Mouse (Mus musculus) right cerebral cortex, adult 18-20 months (tissue): ENCODE data around the gene Pla2g4c.
"Not testable (repeated sequence)": the region's sequence is repeated elsewhere in the genome, so short reads cannot be mapped to it uniquely, and the experiment has no call there.

Source experiments
- DNase-seq: peaks from one replicate; pipeline ENCODE4 v3.0.0; 2022; ENCODE audit warnings: mixed read lengths

The Pla2g4c gene

GRCm38 (mm10) chr7:13324316-13324715, at the start of gene Pla2g4c:
Pla2g4c (plus strand) TSS chr7:13324655.
- DNase-seq: no peak

GRCm38 (mm10) chr7:13277081-13277480, 47.4 kb upstream of the Pla2g4c start, which contains the start of gene Lig1:
Lig1 (plus strand) TSS chr7:13277283.
- DNase-seq: peak; percentile 2

GRCm38 (mm10) chr7:13277833-13278232, 46.6 kb upstream of the Pla2g4c start:
- no peak for DNase-seq

DNA sequence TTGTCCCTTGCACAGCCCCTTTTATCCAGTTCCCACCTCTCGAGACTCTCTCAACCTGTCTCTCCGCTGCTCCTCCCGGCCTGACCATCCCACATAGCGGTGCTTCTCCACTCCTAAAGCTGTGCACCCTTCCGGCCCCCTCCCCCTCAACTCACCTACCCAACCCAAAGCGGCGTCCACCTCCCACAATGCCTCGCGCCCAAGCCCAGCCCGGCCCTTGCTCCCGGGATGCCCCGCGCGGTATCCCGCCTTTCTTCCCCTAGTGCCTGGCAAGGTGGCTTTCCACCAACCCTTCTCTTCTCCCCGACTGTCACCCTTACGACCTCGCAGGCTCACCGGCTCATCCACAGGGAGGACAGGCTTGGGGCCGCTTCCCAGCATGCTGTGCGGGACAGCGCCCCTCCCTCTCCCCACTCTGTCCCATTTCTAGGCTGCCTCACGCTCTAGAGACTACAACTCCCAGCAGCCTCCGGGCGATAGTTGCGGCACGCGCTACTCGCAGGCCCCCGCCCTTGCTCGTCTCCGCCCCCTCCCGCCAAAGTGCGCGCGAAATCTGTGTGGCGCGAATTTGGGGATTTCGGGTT, 46.1 kb upstream of the Pla2g4c start, which contains the start of gene Zswim9:
Zswim9 (minus strand) TSS at position 414 of the 584 bp plus-strand sequence.
- DNase-seq: peak; percentile 95

DNA sequence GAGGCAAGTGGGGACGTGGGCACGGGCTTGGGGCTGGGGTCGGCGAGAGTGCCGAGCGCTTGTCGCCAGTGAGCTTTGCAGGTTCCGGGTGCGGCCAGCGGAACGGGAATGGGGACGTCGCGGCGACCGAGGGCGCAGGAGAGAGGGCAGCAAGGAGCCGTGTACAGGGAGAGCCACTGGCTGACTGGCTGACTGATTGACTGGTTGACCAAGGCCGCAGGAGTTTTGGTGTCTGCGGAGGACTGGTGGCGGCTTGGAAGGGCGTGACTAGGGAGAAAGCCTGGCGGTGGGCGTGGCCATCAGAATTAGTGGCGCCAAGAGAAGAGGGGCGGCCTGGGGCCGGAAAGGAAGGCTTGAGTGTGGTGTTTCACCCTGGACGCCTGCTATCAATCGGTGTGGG, 45.5 kb upstream of the Pla2g4c start:
- DNase-seq: not testable (repeated sequence)

DNA sequence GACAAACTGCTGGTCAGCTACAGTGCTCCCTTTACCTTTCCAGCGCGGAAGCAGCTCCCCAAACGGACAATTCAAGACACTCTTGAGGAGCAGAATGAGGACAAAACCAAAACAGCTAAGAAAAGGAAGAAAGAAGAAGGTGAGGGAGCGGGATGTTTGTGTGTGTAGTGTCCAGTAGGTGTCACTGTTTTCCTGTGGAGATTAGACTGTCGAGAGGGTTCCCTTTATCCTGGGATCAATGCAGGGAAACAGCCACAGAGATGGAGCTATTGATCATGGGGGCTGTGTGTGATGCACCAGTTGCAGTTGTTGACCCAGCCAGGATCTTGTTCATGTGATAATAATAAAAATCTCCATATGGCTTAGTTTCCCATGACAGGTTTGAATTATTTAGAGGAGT, 35.8 kb upstream of the Pla2g4c start:
- peak; percentile 10 for DNase-seq

DNA sequence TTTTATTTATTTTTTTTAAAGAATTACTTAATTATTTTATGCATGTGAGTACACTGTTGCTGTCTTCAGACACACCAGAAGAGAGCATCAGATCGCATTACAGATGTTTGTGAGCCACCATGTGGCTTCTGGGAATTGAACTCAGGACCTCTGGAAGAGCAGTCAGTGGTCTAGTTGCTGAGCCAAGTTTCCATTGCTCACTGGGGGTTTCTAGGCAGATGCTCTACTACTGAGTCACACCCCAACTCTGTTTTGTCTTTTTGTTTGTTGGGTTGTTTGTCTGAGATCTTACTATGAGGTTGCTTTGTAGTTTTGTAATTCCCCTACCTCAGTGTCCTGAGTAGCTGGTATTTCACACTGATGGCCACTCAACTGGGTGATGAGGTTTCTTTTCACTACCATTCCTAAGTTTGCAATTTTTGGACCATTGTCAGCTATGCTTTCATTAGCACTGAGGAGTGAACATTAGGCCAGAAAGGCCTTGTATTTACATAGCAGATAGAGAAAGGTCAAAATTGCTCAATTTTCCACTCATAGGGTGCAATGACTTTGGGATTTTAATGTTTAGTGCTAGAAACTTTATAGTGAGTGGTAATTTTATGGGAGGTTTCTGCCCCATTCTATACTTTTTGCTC, 34.3 kb upstream of the Pla2g4c start:
- DNase-seq: no peak

- no peak for DNase-seq
These were observed 33.1 kb upstream of the Pla2g4c start for GRCm38 (mm10) chr7:13291370-13291769.

GRCm38 (mm10) chr7:13293878-13294855, 30.3 kb upstream of the Pla2g4c start:
- no peak for DNase-seq

DNA sequence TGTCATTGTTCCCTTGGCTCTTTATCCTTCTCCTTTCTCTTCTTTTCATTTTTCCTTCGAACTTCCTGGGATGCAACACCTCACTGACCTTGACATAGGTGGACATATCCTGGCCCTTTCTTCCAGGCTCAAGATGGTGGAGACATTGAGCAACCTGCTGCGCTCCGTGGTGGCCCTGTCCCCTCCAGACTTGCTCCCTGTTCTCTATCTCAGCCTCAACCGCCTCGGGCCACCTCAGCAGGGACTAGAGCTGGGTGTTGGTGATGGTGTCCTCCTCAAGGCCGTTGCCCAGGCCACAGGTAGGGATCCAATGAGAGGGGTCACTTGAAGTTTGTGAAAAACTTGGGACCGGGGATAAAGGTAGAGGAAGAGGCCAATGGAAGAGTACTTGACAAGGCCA, 29.2 kb upstream of the Pla2g4c start:
- DNase-seq: no peak

DNA sequence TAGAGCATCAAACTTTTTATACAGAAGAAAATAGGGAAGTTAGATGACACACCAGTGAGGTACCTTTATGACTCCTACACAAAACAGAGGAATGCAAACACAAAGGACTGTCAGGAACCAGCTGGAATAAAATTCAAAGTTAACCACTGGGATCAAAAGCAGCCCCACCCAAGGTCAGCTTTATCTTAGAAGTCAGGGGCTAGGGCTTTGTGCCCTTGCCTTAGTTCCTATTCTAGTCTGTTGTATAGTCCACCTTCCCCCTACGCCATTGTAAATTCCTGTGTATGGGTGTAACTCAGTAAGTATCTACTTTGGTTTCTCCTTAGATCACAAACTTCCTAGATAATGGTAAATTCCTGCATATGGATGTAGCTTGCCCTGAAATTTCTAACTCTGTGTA, 26.8 kb upstream of the Pla2g4c start:
- DNase-seq: no peak

DNA sequence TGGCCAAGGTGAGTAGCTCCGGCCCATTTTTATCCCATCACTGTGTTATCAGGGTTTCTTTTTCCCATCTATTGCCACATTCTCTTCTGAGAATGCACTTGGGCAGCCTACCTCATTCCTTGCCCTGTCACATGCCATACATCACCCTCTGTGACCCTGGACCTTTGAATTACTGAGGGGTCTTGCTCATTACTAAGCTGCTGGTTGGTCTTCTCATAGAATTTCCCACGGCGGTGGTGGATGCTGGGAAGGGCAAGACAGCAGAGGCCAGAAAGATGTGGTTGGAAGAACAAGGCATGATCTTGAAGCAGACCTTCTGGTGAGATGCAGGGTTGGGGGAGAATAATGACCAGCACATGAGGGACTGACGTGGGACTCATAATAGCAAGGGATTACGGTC, 25.6 kb upstream of the Pla2g4c start:
- no peak for DNase-seq

DNA sequence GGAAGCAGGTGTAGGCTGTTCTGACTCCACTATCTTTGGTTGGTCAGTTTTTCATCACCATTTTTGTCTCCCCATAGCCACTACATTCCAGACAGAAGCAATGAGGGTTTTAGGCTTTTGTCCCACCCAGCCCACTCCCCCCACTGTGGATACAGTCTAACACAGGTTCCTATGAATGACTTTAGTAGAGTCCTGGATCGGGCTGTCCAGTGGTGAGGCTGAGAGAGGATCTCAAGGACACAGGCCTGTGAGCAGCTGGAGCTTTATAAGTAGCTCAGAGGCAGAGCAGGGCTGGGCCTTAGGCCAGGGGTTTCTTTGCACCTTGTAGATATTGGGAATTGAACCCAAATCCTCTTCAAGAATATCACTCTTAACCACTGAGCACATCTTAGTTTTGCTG, 22.8 kb upstream of the Pla2g4c start:
- DNase-seq: no peak

DNA sequence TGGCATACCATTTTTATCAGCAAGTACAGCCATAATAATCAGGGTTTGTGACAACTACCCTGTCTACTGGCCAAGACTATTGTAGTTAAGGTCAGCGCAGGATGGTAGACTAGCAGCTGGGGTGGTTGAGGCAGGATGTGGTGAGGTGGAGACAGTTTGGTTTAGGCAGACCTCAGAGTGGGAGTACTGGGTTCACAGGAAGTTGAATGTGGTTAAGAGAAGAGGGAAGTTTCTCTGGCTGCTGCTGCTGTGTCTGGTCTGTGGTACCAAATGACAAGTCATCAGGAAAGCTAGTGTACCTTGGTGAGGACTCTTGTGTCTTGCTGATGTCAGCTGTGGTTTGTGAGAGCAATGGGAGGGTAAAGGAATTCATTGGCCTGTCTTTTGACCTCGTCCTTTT, 21.7 kb upstream of the Pla2g4c start:
- no peak for DNase-seq

DNA sequence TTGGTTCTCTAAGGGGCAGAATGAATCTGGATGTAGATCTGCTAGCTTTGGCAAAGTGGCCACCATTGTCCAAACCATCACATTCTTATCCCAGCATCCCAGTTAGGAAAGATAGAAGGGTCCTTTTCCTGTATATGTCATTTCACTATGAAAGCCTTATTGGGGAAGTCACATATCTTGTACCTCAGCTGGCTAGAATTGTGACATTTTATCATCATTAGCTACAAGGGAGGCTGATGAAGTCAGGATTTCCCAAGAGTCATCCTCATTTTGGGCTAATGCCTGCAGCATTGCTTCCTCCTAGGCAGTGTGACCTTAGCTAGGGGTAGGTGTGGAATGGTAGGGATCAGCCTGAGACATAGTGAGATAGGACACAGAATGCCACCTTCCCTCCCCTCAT, 21.1 kb upstream of the Pla2g4c start:
- DNase-seq: no peak

GRCm38 (mm10) chr7:13309407-13309806, 15.0 kb upstream of the Pla2g4c start:
- no peak for DNase-seq

GRCm38 (mm10) chr7:13310493-13311199, 13.8 kb upstream of the Pla2g4c start:
- no peak for DNase-seq

GRCm38 (mm10) chr7:13311401-13311800, 13.1 kb upstream of the Pla2g4c start:
- no peak for DNase-seq

GRCm38 (mm10) chr7:13314095-13314597, 10.3 kb upstream of the Pla2g4c start:
- no peak for DNase-seq

GRCm38 (mm10) chr7:13321424-13321823, 3.0 kb upstream of the Pla2g4c start:
- DNase-seq: no peak

- DNase-seq: no peak
These were observed 6.1 kb downstream of the Pla2g4c start for GRCm38 (mm10) chr7:13330575-13330974.

- peak; percentile 68 for DNase-seq
These were observed 31.5 kb downstream of the Pla2g4c start for GRCm38 (mm10) chr7:13355943-13356342.

GRCm38 (mm10) chr7:13380588-13380987, 56.1 kb downstream of the Pla2g4c start:
- DNase-seq: peak; percentile 15
